Mouse (Mus musculus) small intestine, adult 2 months (tissue): ENCODE results near the gene Trnp1. TPM values are rescaled to one million over a fixed set of nuclear protein-coding genes. Genes with fewer than 3 reads are reported as not detected.

Source experiments
- H3K27ac ChIP-seq: fragments of 200-500 bp; 2 replicates; pipeline ENCODE4 v1.5.1; 2012; ENCODE audit warnings: low read depth, low read length, control low read depth, inconsistent platforms; ENCODE audit not compliant: insufficient read depth
- H3K27me3 ChIP-seq: fragments of 200-500 bp; 2 replicates; pipeline ENCODE4 v1.6.1; 2012; ENCODE audit warnings: mild to moderate bottlenecking, moderate library complexity, low read length, inconsistent platforms; ENCODE audit not compliant: control insufficient read depth, insufficient read depth
- H3K36me3 ChIP-seq: fragments of 200-500 bp; 2 replicates; pipeline ENCODE4 v1.6.1; 2012; ENCODE audit warnings: mild to moderate bottlenecking, low read length, control low read depth, inconsistent platforms; ENCODE audit not compliant: control insufficient read depth, insufficient read depth
- H3K4me1 ChIP-seq: fragments of 200-500 bp; 2 replicates; pipeline ENCODE4 v1.6.1; 2012; ENCODE audit warnings: low read length, inconsistent platforms, mixed read lengths; ENCODE audit not compliant: control insufficient read depth, insufficient read depth, insufficient read length
- H3K4me3 ChIP-seq: fragments of 200-500 bp; 2 replicates; pipeline ENCODE4 v1.5.1; 2012; ENCODE audit warnings: low read depth, mild to moderate bottlenecking, control low read depth, inconsistent platforms, low read length, moderate library complexity
- CTCF ChIP-seq: fragments of 200-500 bp; IDR thresholded peaks from 2 replicates; pipeline ENCODE4 v1.5.1; 2012; ENCODE audit warnings: low read depth, mild to moderate bottlenecking, control low read depth, inconsistent platforms, low read length, moderate library complexity, mixed read lengths; ENCODE audit not compliant: insufficient replicate concordance, insufficient read length; ENCODE audit errors: extremely low read depth
- POLR2A ChIP-seq: fragments of 200-500 bp; IDR thresholded peaks from 2 replicates; pipeline ENCODE4 v1.6.1; 2012; ENCODE audit warnings: low read depth, mild to moderate bottlenecking, control low read depth, inconsistent platforms, low read length, moderate library complexity
- WGBS: fragments of 180-500 bp; shearing (Covaris S2); methylation state at CpG from one replicate; pipeline ENCODE4 v1.1.7; 2018; 5-methylcytosine and 5-hydroxymethylcytosine counted together
- polyA plus RNA-seq: library from polyadenylated mRNA; depleted of rRNA; stranded (reverse); fragments of >200 nt; gene quantifications from 2 replicates; pipeline ENCODE4 v1.2.3, GENCODE M21; 2012

Gene Trnp1
- polyA plus RNA-seq, 1 experiment = 6.2 TPM

DNA sequence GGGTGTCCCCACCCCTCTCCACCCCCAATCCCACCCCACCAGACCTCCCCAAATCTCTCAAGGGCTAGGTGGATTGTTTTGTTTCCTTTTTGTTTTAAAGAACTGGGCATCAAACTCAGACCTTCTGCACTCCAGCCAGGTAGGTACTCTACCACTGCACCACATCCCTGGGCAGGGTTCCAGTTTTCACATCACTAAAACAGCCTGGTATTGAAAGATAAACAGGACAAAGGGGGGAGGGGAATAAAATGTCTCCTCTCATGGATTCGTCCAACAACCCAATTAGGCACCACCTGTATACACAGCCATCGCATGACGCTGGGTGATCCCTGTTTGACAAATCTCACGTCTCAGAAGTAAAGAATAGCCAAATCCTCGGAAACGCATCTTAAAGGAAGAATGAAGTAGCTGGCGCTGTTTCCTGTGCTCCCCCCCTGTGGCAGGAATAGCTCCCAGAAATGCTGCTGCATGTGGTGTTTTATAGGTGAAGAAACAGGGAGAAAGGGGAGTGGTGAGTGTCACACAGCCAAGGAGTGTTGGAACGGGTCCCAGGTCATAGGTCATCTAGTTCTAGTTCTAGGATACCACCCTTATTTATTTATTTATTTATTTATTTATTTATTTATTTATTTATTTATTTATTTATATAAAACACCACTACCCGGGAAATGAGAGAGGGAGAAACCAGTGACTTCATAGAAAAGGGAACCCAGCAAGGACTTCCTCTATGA is 6.6 kb upstream of the Trnp1 start:
- H3K27me3 ChIP-seq = 0 out of 2 replicates have a peak, but pooled peaks cover 2% of the 10 kb centered on the region
- no peaks in the 10 kb centered on the region for H3K4me1 ChIP-seq
- no peak overlapping the region for H3K27ac ChIP-seq
- no peaks in the 10 kb centered on the region for H3K36me3 ChIP-seq
- whole genome bisulfite sequencing = 55% methylated on average over 9 of the region's 9 CpGs
- TF ChIP-seq POLR2A (no peak), CTCF (no peak)
- no peak overlapping the region for H3K4me3 ChIP-seq

DNA sequence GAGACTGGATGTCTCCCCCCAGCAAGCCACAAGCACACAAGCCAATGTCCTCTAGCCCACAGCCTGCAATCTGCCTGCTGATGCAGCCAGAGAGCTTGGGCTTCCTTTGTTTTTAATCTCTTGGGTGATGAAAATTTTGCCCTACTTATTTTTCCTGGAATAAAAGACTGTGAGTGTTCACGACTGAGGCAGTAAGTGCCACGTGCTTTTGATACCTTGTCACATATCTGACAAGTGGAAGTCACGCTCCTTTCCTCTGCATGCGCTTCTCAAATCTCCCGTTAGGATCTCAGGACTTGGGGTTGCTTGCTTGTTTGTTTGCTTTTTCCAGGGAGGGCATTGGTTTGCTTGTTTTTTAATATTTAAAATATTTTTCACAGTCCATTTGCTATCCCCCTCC is 6.0 kb upstream of the Trnp1 start:
- 50% methylated on average over 5 of the region's 5 CpGs for WGBS
- TF ChIP-seq CTCF = no peak
- no peak for TF ChIP-seq POLR2A
- no peak overlapping the region for H3K27ac ChIP-seq

DNA sequence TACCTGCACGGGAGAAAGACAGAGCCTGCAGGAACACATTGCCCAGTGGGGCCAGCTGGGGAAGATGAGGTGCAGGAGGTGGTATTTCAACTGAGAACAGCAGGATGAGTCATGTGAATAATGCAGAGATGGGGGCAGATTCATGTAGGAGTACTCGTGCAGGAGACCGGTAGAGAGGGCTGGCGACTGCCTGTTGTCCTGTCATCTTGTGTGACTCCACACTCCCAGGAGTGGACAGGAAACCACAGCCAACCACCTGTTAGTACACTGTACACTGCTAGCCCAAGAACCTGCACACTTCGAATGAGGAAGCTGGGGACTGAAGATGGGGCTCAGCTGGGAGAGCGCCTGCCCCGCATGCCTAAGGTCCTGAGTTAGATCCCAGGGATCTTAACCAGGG is 3.2 kb upstream of the Trnp1 start:
- TF ChIP-seq CTCF = no peak
- TF ChIP-seq POLR2A = no peak
- WGBS = 43% methylated on average over 7 of the region's 7 CpGs
- H3K4me1 ChIP-seq = peaks cover 5% of the 10 kb centered on the region; the same call in 1 of the 2 replicates
- peaks cover 26% of the 10 kb centered on the region for H3K27me3 ChIP-seq
- H3K36me3 ChIP-seq = no peaks in the 10 kb centered on the region
- H3K27ac ChIP-seq = no peak overlapping the region
- no peak overlapping the region for H3K4me3 ChIP-seq

More for the DNA sequence above, 6.0 kb upstream of the Trnp1 start:
- 0 out of 2 replicates have a peak, but pooled peaks cover 2% of the 10 kb centered on the region for H3K27me3 ChIP-seq
- no peaks in the 10 kb centered on the region for H3K4me1 ChIP-seq
- H3K36me3 ChIP-seq = no peaks in the 10 kb centered on the region
- no peak overlapping the region for H3K4me3 ChIP-seq

DNA sequence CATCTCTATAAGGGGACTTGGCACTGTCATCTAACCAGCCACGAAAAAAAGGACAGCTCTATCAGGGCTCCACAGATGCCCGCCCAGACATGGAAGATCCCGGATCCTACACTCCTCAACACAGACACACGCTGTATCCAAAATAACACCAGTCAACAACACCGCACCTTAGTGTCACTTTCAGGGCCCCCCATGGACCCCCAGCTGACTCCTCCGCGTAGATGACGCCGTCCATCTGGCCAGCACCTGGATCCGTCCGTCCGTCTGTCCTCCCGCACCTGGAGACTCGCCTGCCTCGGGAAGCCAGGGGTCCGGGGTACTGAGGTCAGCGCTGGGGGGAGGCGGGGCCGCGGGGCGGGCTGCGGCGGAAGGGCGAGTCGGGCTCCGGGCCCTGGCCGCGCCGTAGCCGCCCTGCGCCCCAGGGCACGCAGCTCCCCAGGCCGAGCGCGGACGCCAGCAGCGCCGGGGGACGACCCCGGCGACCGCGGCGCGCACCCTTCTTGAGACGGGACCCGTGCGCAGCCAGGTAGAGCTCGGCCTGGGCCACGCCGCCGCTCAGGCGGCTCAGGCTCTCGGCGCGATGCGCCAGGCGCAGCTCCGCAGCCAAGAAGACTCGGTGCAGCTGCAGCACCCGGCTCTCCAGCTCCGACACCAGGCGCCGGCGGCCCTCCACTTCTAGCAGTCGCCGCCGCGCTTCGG is 740 bp downstream of the Trnp1 start:
- WGBS = 1% methylated on average over 67 of the region's 70 CpGs
- H3K36me3 ChIP-seq = no peaks in the 10 kb centered on the region
- peaks cover 9% of the 10 kb centered on the region for H3K4me1 ChIP-seq
- no peak overlapping the region for H3K27ac ChIP-seq
- peak overlapping the region; percentile 66 for H3K4me3 ChIP-seq
- H3K27me3 ChIP-seq = peaks cover 24% of the 10 kb centered on the region
- TF ChIP-seq POLR2A (peak; percentile 17; the same call in 1 of the 2 replicates), CTCF (no peak)

DNA sequence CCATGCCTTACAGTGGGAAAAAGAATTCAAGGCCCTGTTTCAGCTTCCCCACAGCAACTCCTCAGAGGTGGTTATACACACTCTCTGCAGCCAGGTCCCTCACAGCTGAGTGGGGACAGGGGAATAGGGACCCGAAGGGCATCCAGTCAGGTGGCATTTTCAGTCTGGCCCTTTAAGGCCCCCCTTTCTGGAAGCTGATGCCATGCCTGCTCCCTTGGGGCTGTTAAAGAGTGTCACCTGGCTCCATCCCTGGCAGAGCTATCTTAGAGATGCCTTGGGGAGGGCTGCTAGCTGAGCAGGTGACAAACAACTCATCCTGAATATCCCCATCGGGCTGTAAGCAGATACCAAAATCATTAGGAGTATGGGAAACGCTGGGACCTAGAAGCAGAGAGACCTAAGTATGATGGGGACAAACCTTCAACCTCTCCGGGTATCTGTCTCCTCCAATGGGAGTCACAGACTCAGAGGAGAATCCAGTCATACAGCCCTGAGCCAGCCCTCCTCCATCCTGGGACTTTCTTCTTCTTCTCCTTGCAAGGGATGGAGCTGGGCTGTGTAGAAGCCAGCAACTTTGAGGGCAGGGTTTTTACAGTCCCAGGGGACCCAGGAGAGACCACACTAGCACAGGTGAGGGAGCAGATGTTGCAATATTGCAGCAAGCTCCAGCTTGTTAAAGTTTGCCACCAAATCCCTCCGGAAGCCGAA is 1.5 kb downstream of the Trnp1 start:
- 0 out of 2 replicates have a peak overlapping the region, but pooled peaks have one; percentile 66 for H3K4me3 ChIP-seq
- H3K27me3 ChIP-seq = peaks cover 24% of the 10 kb centered on the region
- no peaks in the 10 kb centered on the region for H3K36me3 ChIP-seq
- H3K4me1 ChIP-seq = peaks cover 9% of the 10 kb centered on the region
- 27% methylated on average over 6 of the region's 6 CpGs for WGBS
- no peak overlapping the region for H3K27ac ChIP-seq
- no peak for TF ChIP-seq POLR2A
- TF ChIP-seq CTCF = no peak

DNA sequence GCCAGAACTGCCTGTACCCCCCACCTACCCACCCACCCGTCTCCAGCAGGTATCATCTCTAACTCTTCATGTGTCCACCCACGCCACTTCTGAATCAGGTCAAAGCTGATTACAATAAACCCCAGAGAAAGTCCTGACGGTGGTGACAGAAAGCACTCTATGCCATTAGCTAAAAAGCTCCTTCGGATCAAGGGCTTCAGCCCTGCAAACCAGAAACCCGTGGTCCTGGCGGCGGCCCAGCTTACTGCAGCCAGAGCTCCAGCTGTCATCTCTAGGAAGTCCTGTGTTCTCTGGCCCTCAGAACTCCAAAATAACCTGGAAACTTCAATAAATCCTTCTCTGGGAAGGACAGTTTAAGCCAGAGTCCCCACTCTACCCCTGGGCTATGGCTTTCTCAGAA is 2.6 kb downstream of the Trnp1 start:
- TF ChIP-seq POLR2A = no peak
- no peak for TF ChIP-seq CTCF
- Histone ChIP-seq H3K4me3 (no peak overlapping the region), H3K4me1 (peaks cover 9% of the 10 kb centered on the region), H3K36me3 (no peaks in the 10 kb centered on the region), H3K27ac (no peak overlapping the region), H3K27me3 (peaks cover 24% of the 10 kb centered on the region)
- 48% methylated on average over 7 of the region's 7 CpGs for WGBS
